Mouse (Mus musculus): ENCODE results near the gene Dpf2. TPM values are rescaled to one million over a fixed set of nuclear protein-coding genes. Genes with fewer than 3 reads are reported as not detected.

Gene Dpf2
- polyA plus RNA-seq, 1 experiment from 2014 or later: 77.7 TPM

DNA sequence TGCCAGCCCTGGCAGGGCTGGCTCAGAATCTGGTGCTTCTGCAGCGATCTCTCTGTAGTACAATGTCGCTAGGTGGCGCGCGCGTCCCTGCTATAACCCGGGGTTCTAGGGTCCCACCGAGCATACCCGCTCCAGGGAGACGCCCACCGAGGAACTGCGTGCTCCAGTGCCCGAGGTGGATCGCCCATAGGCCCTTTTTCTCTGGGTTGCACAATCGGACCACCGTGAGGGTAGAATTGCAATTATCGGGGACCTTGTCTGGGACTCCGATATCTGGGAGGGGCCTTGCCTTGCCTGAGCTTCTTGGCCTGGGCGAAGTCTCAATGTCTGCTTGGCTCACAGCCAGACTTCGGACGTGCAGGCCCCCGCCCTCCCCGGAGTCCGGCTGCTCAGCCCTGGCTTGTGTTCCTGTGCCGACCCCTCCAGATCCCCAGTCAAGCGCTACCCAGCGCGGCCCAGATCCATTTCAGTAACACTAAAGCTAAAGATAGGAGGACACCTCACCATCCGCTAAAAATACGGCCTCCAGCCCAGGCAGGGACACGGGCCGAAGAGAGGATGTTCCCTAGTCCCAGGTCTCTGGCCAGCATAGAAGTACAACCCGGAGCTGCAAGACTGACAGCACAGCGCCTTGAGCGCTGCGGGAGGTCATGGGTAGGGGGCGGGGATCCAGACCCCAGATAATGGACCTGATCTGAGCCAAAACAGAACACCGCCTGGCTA lies 11.3 kb upstream of the Dpf2 start:
- ATAC-seq (peak; percentile 71), DNase-seq (ENCODE audit: low spot score) (peak; percentile 97)
- Histone ChIP-seq H3K4me1 (ENCODE audit: insufficient read depth, low read depth, low read length) (peaks cover 27% of the 10 kb centered on the region; the same call in 1 of the 2 replicates), H3K4me2 (replicated peaks; ENCODE audit: low read depth, low read length) (peak overlapping the region; percentile 93), H3K27me3 (replicated peaks; ENCODE audit: insufficient read depth, low read length) (no peaks in the 10 kb centered on the region), H3K9ac (replicated peaks; ENCODE audit: low read depth) (peak overlapping the region; percentile 78), H3K4me3 (ENCODE audit: low read depth, low read length) (peak overlapping the region; percentile 71), H3K9me3 (ENCODE audit: low read length) (no peaks in the 10 kb centered on the region), H3K36me3 (ENCODE audit: insufficient read depth, low read length) (no peaks in the 10 kb centered on the region), H3K27ac (ENCODE audit: low read length) (peak overlapping the region; percentile 94)
- WGBS: under 1% methylated on average over 38 of the region's 38 CpGs
- TF ChIP-seq CTCF (IDR thresholded peaks at IDR 0.05) (peak; percentile 85), EP300 (IDR thresholded peaks at IDR 0.05) (peak; percentile 62)

DNA sequence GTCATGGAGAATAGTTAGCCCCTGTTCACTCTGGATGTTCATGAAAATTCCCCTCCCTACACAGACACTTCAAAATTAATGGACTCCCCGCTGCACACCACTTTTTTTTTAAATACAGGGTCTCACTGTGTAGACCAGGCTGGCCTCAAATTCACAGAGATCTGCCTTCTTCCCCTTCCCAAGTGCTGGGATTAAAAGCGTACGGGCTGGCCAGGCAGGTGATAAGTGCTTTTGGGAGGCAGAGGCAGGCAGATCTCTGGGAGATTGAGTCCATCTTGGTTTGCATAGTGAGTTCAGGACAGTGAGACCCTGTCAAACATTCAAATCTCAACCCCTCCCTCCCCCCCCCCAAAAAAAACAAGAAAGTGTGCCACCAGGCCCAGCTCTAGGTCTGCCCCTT lies 10.2 kb upstream of the Dpf2 start:
- H3K4me3 ChIP-seq (ENCODE audit: low read depth, low read length): peak overlapping the region; percentile 71; the same call in 1 of the 2 replicates
- no peaks in the 10 kb centered on the region for H3K9me3 ChIP-seq (ENCODE audit: low read length)
- no peak for DNase-seq (ENCODE audit: low spot score)
- peak overlapping the region; percentile 93 for H3K4me2 ChIP-seq (replicated peaks; ENCODE audit: low read depth, low read length)
- no peaks in the 10 kb centered on the region for H3K27me3 ChIP-seq (replicated peaks; ENCODE audit: insufficient read depth, low read length)
- H3K4me1 ChIP-seq (ENCODE audit: insufficient read depth, low read depth, low read length): peaks cover 20% of the 10 kb centered on the region; the same call in 1 of the 2 replicates
- H3K36me3 ChIP-seq (ENCODE audit: insufficient read depth, low read length): peaks cover 1% of the 10 kb centered on the region
- no peak for TF ChIP-seq CTCF (IDR thresholded peaks at IDR 0.05)
- no peak for TF ChIP-seq EP300 (IDR thresholded peaks at IDR 0.05)
- no peak for ATAC-seq
- peak overlapping the region; percentile 71 for H3K27ac ChIP-seq (ENCODE audit: low read length)
- no peak overlapping the region for H3K9ac ChIP-seq (replicated peaks; ENCODE audit: low read depth)
- 93% methylated on average over 3 of the region's 3 CpGs for WGBS

DNA sequence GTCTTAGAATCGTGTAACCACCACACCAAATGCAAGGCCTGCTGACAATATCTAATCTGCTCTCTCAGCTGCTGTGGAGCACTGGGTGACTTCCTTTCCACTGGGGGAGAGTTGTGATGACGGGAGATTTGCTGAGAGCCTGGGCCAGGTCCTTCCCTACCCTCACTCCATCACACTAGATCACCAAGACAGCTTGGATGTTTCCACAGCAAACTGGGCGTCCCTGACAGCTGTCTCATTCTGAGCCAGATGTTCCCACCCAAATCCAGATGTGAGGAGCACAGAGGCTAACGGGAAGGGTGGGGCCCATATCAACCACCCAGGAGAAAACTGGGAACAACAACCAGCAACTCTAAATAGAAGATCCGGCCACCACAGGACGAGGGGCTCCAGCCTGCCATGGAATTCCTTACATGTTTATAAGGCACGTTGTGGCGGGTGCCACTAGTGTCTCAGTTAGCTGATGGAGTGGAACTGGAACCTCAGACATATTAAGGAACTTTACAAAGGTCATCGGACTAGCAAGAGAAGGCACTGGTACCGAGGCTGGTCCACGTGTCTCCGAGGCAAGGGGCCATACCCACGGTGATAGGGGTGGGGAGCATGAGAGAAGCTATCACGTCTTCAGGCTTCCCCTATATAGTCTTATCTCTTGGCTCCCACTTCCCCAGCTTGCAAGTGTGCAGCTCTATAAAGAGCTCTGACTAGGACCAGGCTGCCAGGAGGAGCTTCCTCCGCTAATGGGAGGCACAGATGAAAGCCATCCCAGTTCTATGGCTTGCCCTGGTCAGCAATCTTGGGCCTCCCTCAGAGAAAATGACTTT lies 9.5 kb upstream of the Dpf2 start:
- DNase-seq (ENCODE audit: low spot score) (peak; percentile 66), ATAC-seq (peak; percentile 27)
- TF ChIP-seq CTCF (IDR thresholded peaks at IDR 0.05): no peak
- TF ChIP-seq EP300 (IDR thresholded peaks at IDR 0.05): peak; percentile 62
- H3K27ac ChIP-seq (ENCODE audit: low read length): peak overlapping the region; percentile 71
- H3K27me3 ChIP-seq (replicated peaks; ENCODE audit: insufficient read depth, low read length): no peaks in the 10 kb centered on the region
- no peaks in the 10 kb centered on the region for H3K9me3 ChIP-seq (ENCODE audit: low read length)
- peak overlapping the region; percentile 12; the same call in 1 of the 2 replicates for H3K4me3 ChIP-seq (ENCODE audit: low read depth, low read length)
- H3K36me3 ChIP-seq (ENCODE audit: insufficient read depth, low read length): peaks cover 4% of the 10 kb centered on the region
- no peak overlapping the region for H3K9ac ChIP-seq (replicated peaks; ENCODE audit: low read depth)
- 43% methylated on average over 15 of the region's 15 CpGs for WGBS
- H3K4me1 ChIP-seq (ENCODE audit: insufficient read depth, low read depth, low read length): peaks cover 18% of the 10 kb centered on the region; the same call in 1 of the 2 replicates
- peak overlapping the region; percentile 93 for H3K4me2 ChIP-seq (replicated peaks; ENCODE audit: low read depth, low read length)

DNA sequence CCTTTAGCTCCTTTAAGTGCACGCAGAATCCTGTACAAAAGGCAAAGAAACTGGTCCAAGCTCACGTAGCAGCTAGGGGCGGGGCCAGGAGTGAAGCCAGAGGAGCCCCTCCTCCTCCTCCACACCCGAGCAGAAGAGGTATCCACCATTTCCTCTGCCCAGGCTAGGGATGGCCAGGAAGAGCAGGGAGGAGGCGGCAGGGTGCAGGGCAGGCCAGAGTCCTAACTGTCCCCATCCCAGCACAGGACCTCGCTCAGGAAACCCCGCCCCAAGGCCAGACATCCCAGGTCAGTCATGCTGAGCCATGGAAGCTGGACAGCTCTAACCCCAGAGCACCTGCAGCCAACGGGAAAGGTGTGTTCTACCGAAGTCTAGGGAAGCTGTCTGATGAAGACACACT lies 8.9 kb upstream of the Dpf2 start:
- H3K36me3 ChIP-seq (ENCODE audit: insufficient read depth, low read length): peaks cover 4% of the 10 kb centered on the region
- WGBS: 12% methylated on average over 8 of the region's 9 CpGs
- H3K9ac ChIP-seq (replicated peaks; ENCODE audit: low read depth): peak overlapping the region; percentile 34; the same call in 1 of the 2 replicates
- H3K4me3 ChIP-seq (ENCODE audit: low read depth, low read length): 0 out of 2 replicates have a peak overlapping the region, but pooled peaks have one; percentile 2
- H3K27ac ChIP-seq (ENCODE audit: low read length): peak overlapping the region; percentile 71
- peak; percentile 55 for DNase-seq (ENCODE audit: low spot score)
- H3K4me2 ChIP-seq (replicated peaks; ENCODE audit: low read depth, low read length): peak overlapping the region; percentile 93
- ATAC-seq: peak; percentile 22
- TF ChIP-seq EP300 (IDR thresholded peaks at IDR 0.05) (no peak), CTCF (IDR thresholded peaks at IDR 0.05) (no peak)
- no peaks in the 10 kb centered on the region for H3K9me3 ChIP-seq (ENCODE audit: low read length)
- no peaks in the 10 kb centered on the region for H3K27me3 ChIP-seq (replicated peaks; ENCODE audit: insufficient read depth, low read length)
- peaks cover 16% of the 10 kb centered on the region; the same call in 1 of the 2 replicates for H3K4me1 ChIP-seq (ENCODE audit: insufficient read depth, low read depth, low read length)

DNA sequence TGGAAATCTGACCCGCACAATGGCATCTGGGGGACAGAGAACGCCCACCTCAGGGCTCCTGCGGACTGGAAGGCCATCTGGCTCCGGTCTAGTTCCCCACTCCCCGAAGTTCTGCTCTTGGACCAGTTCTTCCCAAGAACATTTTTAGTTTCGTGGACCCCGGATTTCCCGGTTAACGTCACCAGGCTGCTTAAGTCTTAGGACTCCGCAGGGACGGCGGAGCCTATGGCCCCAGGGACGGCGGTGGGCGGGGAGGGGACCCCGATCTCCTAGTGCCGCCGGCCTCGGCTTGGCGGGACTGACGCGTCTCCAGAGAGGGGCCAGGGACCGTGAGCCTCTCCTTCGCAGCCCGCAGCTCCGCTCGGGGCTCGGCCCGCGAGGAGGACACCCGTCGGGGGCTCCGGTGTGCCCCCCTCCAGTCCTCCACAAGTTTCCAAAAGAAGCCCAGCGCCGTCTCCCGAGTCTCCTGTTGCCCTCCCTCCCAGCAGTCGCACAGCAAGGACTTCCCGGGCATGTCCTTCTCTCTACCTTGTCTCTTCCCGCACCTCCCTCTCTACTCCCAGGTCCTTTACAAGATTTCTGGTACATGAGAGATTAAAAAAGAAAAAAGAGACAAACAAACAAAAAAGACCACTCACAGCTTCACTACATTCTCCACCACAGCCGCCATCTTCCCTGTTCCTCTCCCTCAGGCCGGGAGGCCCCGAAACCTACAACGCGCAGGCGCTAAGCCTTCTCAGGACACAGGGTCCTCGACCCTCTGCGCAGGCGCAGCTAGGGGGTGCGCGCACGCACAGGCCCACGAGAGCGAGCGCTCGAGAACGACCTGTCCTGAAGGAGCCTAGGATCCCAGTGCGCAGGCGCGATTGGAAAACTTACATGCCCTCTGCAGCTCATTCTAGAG lies 455 bp downstream of the Dpf2 start:
- TF ChIP-seq CTCF (IDR thresholded peaks at IDR 0.05): peak; percentile 52
- no peak for TF ChIP-seq EP300 (IDR thresholded peaks at IDR 0.05)
- under 1% methylated on average over 58 of the region's 59 CpGs for WGBS
- H3K27me3 ChIP-seq (replicated peaks; ENCODE audit: insufficient read depth, low read length): no peaks in the 10 kb centered on the region
- peak overlapping the region; percentile 69 for H3K4me3 ChIP-seq (ENCODE audit: low read depth, low read length)
- DNase-seq (ENCODE audit: low spot score) (peak; percentile 100), ATAC-seq (peak; percentile 97)
- H3K36me3 ChIP-seq (ENCODE audit: insufficient read depth, low read length): no peaks in the 10 kb centered on the region
- peak overlapping the region; percentile 89 for H3K4me2 ChIP-seq (replicated peaks; ENCODE audit: low read depth, low read length)
- H3K9me3 ChIP-seq (ENCODE audit: low read length): no peaks in the 10 kb centered on the region
- peak overlapping the region; percentile 83 for H3K9ac ChIP-seq (replicated peaks; ENCODE audit: low read depth)
- peaks cover 7% of the 10 kb centered on the region; the same call in 1 of the 2 replicates for H3K4me1 ChIP-seq (ENCODE audit: insufficient read depth, low read depth, low read length)
- H3K27ac ChIP-seq (ENCODE audit: low read length): peak overlapping the region; percentile 89

Measured in lung, postnatal 0 days (tissue).